Mouse (Mus musculus) lung, postnatal 0 days (tissue): ENCODE measurements around the gene Cacna2d4. TPM values are rescaled to one million over a fixed set of nuclear protein-coding genes. Genes with fewer than 3 reads are reported as not detected.
A peak's percentile ranks its signal among the peaks of the same experiment; 100 is the strongest.
"Not testable (repeated sequence)": the region's sequence is repeated elsewhere in the genome, so short reads cannot be mapped to it uniquely, and the experiment has no call there.

Experiments
- ATAC-seq: fragments of 200-750 bp; cut with Nextera tagmentation; 2 replicates; pipeline ENCODE4 v1.8.0; 2017; ENCODE audit warnings: moderate library complexity
- DNase-seq: peaks from one replicate; pipeline ENCODE4 v3.0.0-alpha.2; 2016; ENCODE audit warnings: low spot score
- H3K27ac ChIP-seq: fragments of 300-500 bp; sonication (generic); 2 replicates; pipeline ENCODE4 v1.5.1; 2014; ENCODE audit warnings: antibody characterized with exemption, mild to moderate bottlenecking, low read length, mixed read lengths
- H3K27me3 ChIP-seq: fragments of 300-500 bp; sonication (generic); replicated peaks from 2 replicates; pipeline ENCODE4 v1.6.1; 2014; ENCODE audit warnings: low read length, mixed read lengths; ENCODE audit not compliant: insufficient read depth
- H3K36me3 ChIP-seq: fragments of 300-500 bp; sonication (generic); 2 replicates; pipeline ENCODE4 v1.6.1; 2014; ENCODE audit warnings: low read length, mixed read lengths; ENCODE audit not compliant: insufficient read depth
- H3K4me1 ChIP-seq: fragments of 300-500 bp; sonication (generic); 2 replicates; pipeline ENCODE4 v1.6.1; 2014; ENCODE audit warnings: antibody characterized with exemption, low read depth, low read length, mixed read lengths; ENCODE audit not compliant: insufficient read depth
- H3K4me2 ChIP-seq: fragments of 300-500 bp; sonication (generic); replicated peaks from 2 replicates; pipeline ENCODE4 v1.6.1; 2014; ENCODE audit warnings: low read depth, mild to moderate bottlenecking, low read length, moderate library complexity, mixed read lengths
- H3K4me3 ChIP-seq: fragments of 300-500 bp; sonication (generic); 2 replicates; pipeline ENCODE4 v1.5.1; 2014; ENCODE audit warnings: low read depth, low read length
- H3K9ac ChIP-seq: fragments of 300-500 bp; sonication (generic); replicated peaks from 2 replicates; pipeline ENCODE4 v1.6.1; 2014; ENCODE audit warnings: low read depth, mild to moderate bottlenecking
- H3K9me3 ChIP-seq: fragments of 300-500 bp; sonication (generic); 2 replicates; pipeline ENCODE4 v1.6.1; 2016; ENCODE audit warnings: low read length, mixed read lengths
- CTCF ChIP-seq: IDR thresholded peaks from 2 replicates; pipeline ENCODE4 v1.5.1; 2016; ENCODE audit warnings: antibody characterized with exemption, mild to moderate bottlenecking
- EP300 ChIP-seq: IDR thresholded peaks from 2 replicates; pipeline ENCODE4 v1.6.1; 2016; ENCODE audit warnings: antibody characterized with exemption, mild to moderate bottlenecking, control low read depth
- WGBS: fragments of 180-500 bp; shearing (Covaris S2); extraction: QIAGEN DNeasy Blood & Tissue Kit; methylation state at CpG from one replicate; pipeline ENCODE4 v1.1.7; 2014; 5-methylcytosine and 5-hydroxymethylcytosine counted together
- polyA plus RNA-seq: library from polyadenylated mRNA; unstranded; fragments of >200 nt; fragmentation: Nextera tagmentation; extraction: Ambion mirVana; gene quantifications from 2 replicates; pipeline ENCODE4 v1.2.1, GENCODE M21; 2015

Cacna2d4 gene
- polyA plus RNA-seq, 1 experiment from 2014 or later: 0.19 TPM

GRCm38 (mm10) chr6:119360925-119361702 is 124.8 kb downstream of the Cacna2d4 start:
- no peak for TF ChIP-seq CTCF
- no peak for TF ChIP-seq EP300
- 87% methylated on average over 3 of the region's 3 CpGs for WGBS
- Histone ChIP-seq H3K9me3 (no peaks in the 10 kb centered on the region), H3K4me3 (no peak overlapping the region), H3K36me3 (peaks cover 32% of the 10 kb centered on the region), H3K27ac (no peak overlapping the region), H3K4me1 (no peaks in the 10 kb centered on the region), H3K9ac (no peak overlapping the region), H3K4me2 (no peak overlapping the region), H3K27me3 (no peaks in the 10 kb centered on the region)
- ATAC-seq (no peak), DNase-seq (no peak)

GRCm38 (mm10) chr6:119363593-119363992 is 127.3 kb downstream of the Cacna2d4 start:
- no peak overlapping the region for H3K27ac ChIP-seq
- no peak for DNase-seq
- H3K9ac ChIP-seq: no peak overlapping the region
- ATAC-seq: no peak
- no peaks in the 10 kb centered on the region for H3K4me1 ChIP-seq
- no peaks in the 10 kb centered on the region for H3K27me3 ChIP-seq
- H3K4me2 ChIP-seq: no peak overlapping the region
- H3K9me3 ChIP-seq: no peaks in the 10 kb centered on the region
- H3K36me3 ChIP-seq: peaks cover 25% of the 10 kb centered on the region
- WGBS: 91% methylated on average over 5 of the region's 5 CpGs
- TF ChIP-seq CTCF (no peak), EP300 (no peak)
- H3K4me3 ChIP-seq: no peak overlapping the region

GRCm38 (mm10) chr6:119366800-119367199 is 130.5 kb downstream of the Cacna2d4 start:
- H3K9ac ChIP-seq, H3K4me1 ChIP-seq, H3K4me2 ChIP-seq, DNase-seq, H3K27me3 ChIP-seq, H3K36me3 ChIP-seq, ATAC-seq, H3K27ac ChIP-seq, H3K4me3 ChIP-seq, H3K9me3 ChIP-seq: not testable (repeated sequence)
- 64% methylated on average over 3 of the region's 4 CpGs for WGBS

GRCm38 (mm10) chr6:119367382-119367781 is 131.1 kb downstream of the Cacna2d4 start:
- no peak for ATAC-seq
- 64% methylated on average over 2 of the region's 2 CpGs for WGBS
- Histone ChIP-seq H3K9me3 (no peaks in the 10 kb centered on the region), H3K4me2 (no peak overlapping the region), H3K27me3 (no peaks in the 10 kb centered on the region), H3K4me1 (no peaks in the 10 kb centered on the region), H3K27ac (no peak overlapping the region), H3K4me3 (no peak overlapping the region), H3K36me3 (no peaks in the 10 kb centered on the region; the same call in none of the 2 replicates), H3K9ac (no peak overlapping the region)
- DNase-seq: no peak
- no peak for TF ChIP-seq EP300
- TF ChIP-seq CTCF: no peak

GRCm38 (mm10) chr6:119371624-119372023 is 135.3 kb downstream of the Cacna2d4 start:
- Histone ChIP-seq H3K4me2 (no peak overlapping the region), H3K36me3 (no peaks in the 10 kb centered on the region; the same call in 1 of the 2 replicates), H3K9ac (no peak overlapping the region), H3K27me3 (no peaks in the 10 kb centered on the region), H3K4me1 (peaks cover 4% of the 10 kb centered on the region; the same call in 1 of the 2 replicates), H3K9me3 (no peaks in the 10 kb centered on the region), H3K4me3 (no peak overlapping the region), H3K27ac (no peak overlapping the region)
- no peak for DNase-seq
- TF ChIP-seq EP300 (no peak), CTCF (peak; percentile 52)
- ATAC-seq: no peak

- no peak overlapping the region for H3K4me3 ChIP-seq
- no peaks in the 10 kb centered on the region for H3K9me3 ChIP-seq
- no peaks in the 10 kb centered on the region for H3K27me3 ChIP-seq
- no peak overlapping the region for H3K9ac ChIP-seq
- DNase-seq (no peak), ATAC-seq (no peak)
- H3K4me2 ChIP-seq: no peak overlapping the region
- H3K4me1 ChIP-seq: peaks cover 4% of the 10 kb centered on the region; the same call in 1 of the 2 replicates
- no peak overlapping the region for H3K27ac ChIP-seq
- WGBS: 48% methylated on average over 5 of the region's 5 CpGs
- H3K36me3 ChIP-seq: no peaks in the 10 kb centered on the region; the same call in 1 of the 2 replicates
- no peak for TF ChIP-seq EP300
- no peak for TF ChIP-seq CTCF
These were observed 135.9 kb downstream of the Cacna2d4 start for GRCm38 (mm10) chr6:119372237-119372636.
